Mouse (Mus musculus): ENCODE measurements at regions not wholly inside any gene's neighbourhood (a gene's known extent, or its start where the extent isn't known, plus 50 kb on each side); places are given as distances from the start of the nearest gene placed in this dataset.

- Histone ChIP-seq H3K9ac (ENCODE audit: low read length) (no peak overlapping the region), H3K4me1 (ENCODE audit: control insufficient read depth in 2 of 2, insufficient read depth in 2 of 2, low read length in 2 of 2) (no peaks in the 10 kb centered on the region), H3K4me2 (ENCODE audit: low read length) (no peak overlapping the region), H3K27me3 (ENCODE audit: control insufficient read depth, insufficient read depth, low read length) (no peaks in the 10 kb centered on the region), H3K9me3 (ENCODE audit: control insufficient read depth, low read length) (0 out of 2 replicates have a peak, but pooled peaks cover 6% of the 10 kb centered on the region), H3K4me3 (ENCODE audit: control insufficient read depth in 1 of 2, insufficient read depth in 1 of 2, low read depth in 1 of 2, low read length in 2 of 2) (no peak overlapping the region), H3K27ac (replicated peaks in 1 of 2; ENCODE audit: control insufficient read depth in 1 of 2, insufficient read depth in 1 of 2, low read depth in 2 of 2, low read length in 2 of 2) (no peak overlapping the region), H3K36me3 (ENCODE audit: control insufficient read depth, insufficient read depth, low read length) (no peaks in the 10 kb centered on the region)
- no peak for ATAC-seq (ENCODE audit: insufficient number of reproducible peaks, insufficient read depth, low FRiP score, low read depth)
- WGBS, result 95% methylated on average over 3 of the region's 3 CpGs
Measured at GRCm38 (mm10) chr13:101884752-101885151, 116.7 kb upstream of the Pik3r1 start.

- H3K36me3 ChIP-seq (ENCODE audit: control insufficient read depth, insufficient read depth, low read length), result no peaks in the 10 kb centered on the region
- ATAC-seq (ENCODE audit: insufficient number of reproducible peaks, insufficient read depth, low FRiP score, low read depth), result no peak
- 58% methylated on average over 4 of the region's 4 CpGs for WGBS
- H3K9me3 ChIP-seq (ENCODE audit: control insufficient read depth, low read length), result no peaks in the 10 kb centered on the region
- no peak overlapping the region for H3K4me3 ChIP-seq (ENCODE audit: control insufficient read depth in 1 of 2, insufficient read depth in 1 of 2, low read depth in 1 of 2, low read length in 2 of 2)
- no peak overlapping the region for H3K27ac ChIP-seq (replicated peaks in 1 of 2; ENCODE audit: control insufficient read depth in 1 of 2, insufficient read depth in 1 of 2, low read depth in 2 of 2, low read length in 2 of 2)
- H3K4me1 ChIP-seq (ENCODE audit: control insufficient read depth in 2 of 2, insufficient read depth in 2 of 2, low read length in 2 of 2), result no peaks in the 10 kb centered on the region
- H3K9ac ChIP-seq (ENCODE audit: low read length), result no peak overlapping the region
- no peak overlapping the region for H3K4me2 ChIP-seq (ENCODE audit: low read length)
- H3K27me3 ChIP-seq (ENCODE audit: control insufficient read depth, insufficient read depth, low read length), result no peaks in the 10 kb centered on the region
Measured at GRCm38 (mm10) chr13:101891473-101891872, 123.5 kb upstream of the Pik3r1 start.

- 82% methylated on average over 10 of the region's 10 CpGs for whole genome bisulfite sequencing
- H3K27ac ChIP-seq (replicated peaks in 1 of 2; ENCODE audit: control insufficient read depth in 1 of 2, insufficient read depth in 1 of 2, low read depth in 2 of 2, low read length in 2 of 2), result no peak overlapping the region
- H3K4me2 ChIP-seq (ENCODE audit: low read length), result no peak overlapping the region
- H3K27me3 ChIP-seq (ENCODE audit: control insufficient read depth, insufficient read depth, low read length), result no peaks in the 10 kb centered on the region
- no peaks in the 10 kb centered on the region for H3K36me3 ChIP-seq (ENCODE audit: control insufficient read depth, insufficient read depth, low read length)
- ATAC-seq (ENCODE audit: insufficient number of reproducible peaks, insufficient read depth, low FRiP score, low read depth), result no peak
- no peaks in the 10 kb centered on the region for H3K9me3 ChIP-seq (ENCODE audit: control insufficient read depth, low read length)
- no peak overlapping the region for H3K9ac ChIP-seq (ENCODE audit: low read length)
- H3K4me3 ChIP-seq (ENCODE audit: control insufficient read depth in 1 of 2, insufficient read depth in 1 of 2, low read depth in 1 of 2, low read length in 2 of 2), result no peak overlapping the region
- no peaks in the 10 kb centered on the region for H3K4me1 ChIP-seq (ENCODE audit: control insufficient read depth in 2 of 2, insufficient read depth in 2 of 2, low read length in 2 of 2)
Measured at GRCm38 (mm10) chr13:101893035-101893600, 125.1 kb upstream of the Pik3r1 start.

GRCm38 (mm10) chr13:101895161-101895560 lies 127.1 kb upstream of the Pik3r1 start:
- Histone ChIP-seq H3K9me3 (ENCODE audit: control insufficient read depth, low read length) (no peaks in the 10 kb centered on the region), H3K9ac (ENCODE audit: low read length) (no peak overlapping the region), H3K4me2 (ENCODE audit: low read length) (no peak overlapping the region), H3K27me3 (ENCODE audit: control insufficient read depth, insufficient read depth, low read length) (no peaks in the 10 kb centered on the region), H3K4me3 (ENCODE audit: control insufficient read depth in 1 of 2, insufficient read depth in 1 of 2, low read depth in 1 of 2, low read length in 2 of 2) (no peak overlapping the region), H3K36me3 (ENCODE audit: control insufficient read depth, insufficient read depth, low read length) (no peaks in the 10 kb centered on the region), H3K4me1 (ENCODE audit: control insufficient read depth in 2 of 2, insufficient read depth in 2 of 2, low read length in 2 of 2) (no peaks in the 10 kb centered on the region), H3K27ac (replicated peaks in 1 of 2; ENCODE audit: control insufficient read depth in 1 of 2, insufficient read depth in 1 of 2, low read depth in 2 of 2, low read length in 2 of 2) (no peak overlapping the region)
- 80% methylated on average over 7 of the region's 7 CpGs for WGBS
- no peak for ATAC-seq (ENCODE audit: insufficient number of reproducible peaks, insufficient read depth, low FRiP score, low read depth)

GRCm38 (mm10) chr13:101895686-101896085 lies 127.7 kb upstream of the Pik3r1 start:
- H3K4me2 ChIP-seq (ENCODE audit: low read length), result no peak overlapping the region
- no peak overlapping the region for H3K9ac ChIP-seq (ENCODE audit: low read length)
- no peak overlapping the region for H3K27ac ChIP-seq (replicated peaks in 1 of 2; ENCODE audit: control insufficient read depth in 1 of 2, insufficient read depth in 1 of 2, low read depth in 2 of 2, low read length in 2 of 2)
- H3K9me3 ChIP-seq (ENCODE audit: control insufficient read depth, low read length), result no peaks in the 10 kb centered on the region
- 74% methylated on average over 4 of the region's 4 CpGs for WGBS
- no peaks in the 10 kb centered on the region for H3K27me3 ChIP-seq (ENCODE audit: control insufficient read depth, insufficient read depth, low read length)
- H3K4me3 ChIP-seq (ENCODE audit: control insufficient read depth in 1 of 2, insufficient read depth in 1 of 2, low read depth in 1 of 2, low read length in 2 of 2), result no peak overlapping the region
- H3K36me3 ChIP-seq (ENCODE audit: control insufficient read depth, insufficient read depth, low read length), result no peaks in the 10 kb centered on the region
- no peak for ATAC-seq (ENCODE audit: insufficient number of reproducible peaks, insufficient read depth, low FRiP score, low read depth)
- H3K4me1 ChIP-seq (ENCODE audit: control insufficient read depth in 2 of 2, insufficient read depth in 2 of 2, low read length in 2 of 2), result no peaks in the 10 kb centered on the region

GRCm38 (mm10) chr13:101896946-101897345 lies 128.9 kb upstream of the Pik3r1 start:
- Histone ChIP-seq H3K27ac (replicated peaks in 1 of 2; ENCODE audit: control insufficient read depth in 1 of 2, insufficient read depth in 1 of 2, low read depth in 2 of 2, low read length in 2 of 2) (no peak overlapping the region), H3K4me2 (ENCODE audit: low read length) (no peak overlapping the region), H3K9ac (ENCODE audit: low read length) (no peak overlapping the region), H3K9me3 (ENCODE audit: control insufficient read depth, low read length) (no peaks in the 10 kb centered on the region), H3K4me3 (ENCODE audit: control insufficient read depth in 1 of 2, insufficient read depth in 1 of 2, low read depth in 1 of 2, low read length in 2 of 2) (no peak overlapping the region), H3K4me1 (ENCODE audit: control insufficient read depth in 2 of 2, insufficient read depth in 2 of 2, low read length in 2 of 2) (no peaks in the 10 kb centered on the region), H3K27me3 (ENCODE audit: control insufficient read depth, insufficient read depth, low read length) (no peaks in the 10 kb centered on the region), H3K36me3 (ENCODE audit: control insufficient read depth, insufficient read depth, low read length) (no peaks in the 10 kb centered on the region)
- WGBS, result 93% methylated on average over 4 of the region's 4 CpGs
- no peak for ATAC-seq (ENCODE audit: insufficient number of reproducible peaks, insufficient read depth, low FRiP score, low read depth)

GRCm38 (mm10) chr13:101902213-101902612 lies 134.2 kb upstream of the Pik3r1 start:
- Histone ChIP-seq H3K9ac (ENCODE audit: low read length) (no peak overlapping the region), H3K27ac (replicated peaks in 1 of 2; ENCODE audit: control insufficient read depth in 1 of 2, insufficient read depth in 1 of 2, low read depth in 2 of 2, low read length in 2 of 2) (no peak overlapping the region), H3K4me3 (ENCODE audit: control insufficient read depth in 1 of 2, insufficient read depth in 1 of 2, low read depth in 1 of 2, low read length in 2 of 2) (no peak overlapping the region), H3K9me3 (ENCODE audit: control insufficient read depth, low read length) (no peaks in the 10 kb centered on the region), H3K4me2 (ENCODE audit: low read length) (no peak overlapping the region), H3K27me3 (ENCODE audit: control insufficient read depth, insufficient read depth, low read length) (no peaks in the 10 kb centered on the region), H3K4me1 (ENCODE audit: control insufficient read depth in 2 of 2, insufficient read depth in 2 of 2, low read length in 2 of 2) (no peaks in the 10 kb centered on the region), H3K36me3 (ENCODE audit: control insufficient read depth, insufficient read depth, low read length) (no peaks in the 10 kb centered on the region)
- no peak for ATAC-seq (ENCODE audit: insufficient number of reproducible peaks, insufficient read depth, low FRiP score, low read depth)
- 54% methylated on average over 7 of the region's 7 CpGs for WGBS

GRCm38 (mm10) chr13:101905909-101906676 lies 138.1 kb upstream of the Pik3r1 start:
- H3K9me3 ChIP-seq (ENCODE audit: control insufficient read depth, low read length), result no peaks in the 10 kb centered on the region
- no peak overlapping the region for H3K9ac ChIP-seq (ENCODE audit: low read length)
- ATAC-seq (ENCODE audit: insufficient number of reproducible peaks, insufficient read depth, low FRiP score, low read depth), result no peak
- no peak overlapping the region for H3K27ac ChIP-seq (replicated peaks in 1 of 2; ENCODE audit: control insufficient read depth in 1 of 2, insufficient read depth in 1 of 2, low read depth in 2 of 2, low read length in 2 of 2)
- 85% methylated on average over 7 of the region's 7 CpGs for WGBS
- H3K27me3 ChIP-seq (ENCODE audit: control insufficient read depth, insufficient read depth, low read length), result no peaks in the 10 kb centered on the region
- no peak overlapping the region for H3K4me3 ChIP-seq (ENCODE audit: control insufficient read depth in 1 of 2, insufficient read depth in 1 of 2, low read depth in 1 of 2, low read length in 2 of 2)
- no peaks in the 10 kb centered on the region for H3K36me3 ChIP-seq (ENCODE audit: control insufficient read depth, insufficient read depth, low read length)
- H3K4me2 ChIP-seq (ENCODE audit: low read length), result no peak overlapping the region
- no peaks in the 10 kb centered on the region for H3K4me1 ChIP-seq (ENCODE audit: control insufficient read depth in 2 of 2, insufficient read depth in 2 of 2, low read length in 2 of 2)
